ENCODE assay signal across 13 mouse cellular contexts in the genomic region with DNA sequence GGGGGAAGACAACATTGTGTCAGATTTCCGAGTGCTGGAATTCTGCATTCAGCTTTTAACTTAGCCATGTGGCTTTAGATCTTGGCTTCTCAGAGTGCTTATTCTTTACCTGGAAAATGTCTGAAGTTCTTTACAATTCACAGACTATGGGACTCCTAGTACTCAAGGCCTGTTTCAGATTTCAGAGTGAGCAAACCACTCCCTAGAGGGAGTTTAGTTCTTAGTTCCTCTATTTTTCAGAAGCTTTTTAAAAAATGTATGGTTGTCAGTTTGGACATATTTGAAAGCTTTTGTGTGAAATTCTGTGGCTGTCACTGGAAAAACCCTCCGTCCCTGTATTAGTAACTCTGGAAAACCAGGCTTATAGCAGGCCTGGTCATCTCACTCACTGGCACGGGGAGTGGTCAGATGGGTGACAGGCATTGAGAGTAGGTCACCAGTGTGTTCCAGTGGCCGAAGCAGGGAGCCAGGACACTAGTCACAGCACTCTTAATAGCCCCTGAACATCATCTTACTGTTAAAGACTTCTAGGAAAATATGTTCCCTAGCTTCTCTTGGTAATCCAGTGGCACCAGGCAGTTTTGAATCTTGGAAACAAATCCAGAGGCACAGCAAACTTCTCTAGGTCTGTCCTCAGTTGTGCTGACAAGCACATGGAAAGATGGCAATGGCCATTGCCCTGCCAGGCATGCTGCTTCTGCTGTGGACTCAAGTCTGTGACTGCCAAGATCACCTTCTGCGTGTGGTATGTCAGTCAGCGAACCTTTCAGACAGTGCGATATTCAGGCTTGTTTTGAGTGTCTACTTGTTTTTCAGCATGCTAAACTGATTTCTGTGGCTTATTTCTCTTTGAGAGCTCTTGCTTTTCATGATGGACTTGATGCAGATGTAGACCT. TPM values are rescaled to one million over a fixed set of nuclear protein-coding genes. Genes with fewer than 3 reads are reported as not detected.
DNase-seq lines count a peak whose midpoint lies in the region; ATAC-seq lines count a peak whose summit lies in the region.
"Had no signal": no experiment of that assay in that cellular context is flagged by ENCODE, and none has a peak within 500 bp of the region (broad histone marks: within the 10 kb centered on the region; RNA-seq: fewer than 3 reads in every experiment).

No protein-coding gene starts in this region.

- WGBS in embryonic facial prominence, embryonic 12.5 days: 69% methylated on average over 7 of the region's 7 CpGs
- WGBS in embryonic facial prominence, embryonic 10.5 days: 86% methylated on average over 7 of the region's 7 CpGs
- 74% methylated on average over 7 of the region's 7 CpGs for WGBS in intestine, embryonic 15.5 days

- no peak overlapping the region for H3K4me2 ChIP-seq in embryonic facial prominence, embryonic 12.5 days (replicated peaks)
- H3K4me2 ChIP-seq in intestine, embryonic 15.5 days (replicated peaks): no peak overlapping the region
- H3K4me2 ChIP-seq: lung, embryonic 15.5 days had no signal

- no peak for ATAC-seq in embryonic facial prominence, embryonic 12.5 days (ENCODE audit: insufficient number of reproducible peaks, insufficient read depth, low FRiP score, low TSS enrichment)
- no peak for ATAC-seq in intestine, embryonic 15.5 days
- ATAC-seq: CD4-positive, CD25-positive, alpha-beta regulatory T cell, adult 4 months had no signal

- H3K36me3 ChIP-seq in embryonic facial prominence, embryonic 12.5 days: no peaks in the 10 kb centered on the region
- no peaks in the 10 kb centered on the region for H3K36me3 ChIP-seq in embryonic facial prominence, embryonic 10.5 days (replicated peaks)
- H3K36me3 ChIP-seq in megakaryocyte, embryonic 14.5 days (replicated peaks; ENCODE audit: low read length): peaks cover 10% of the 10 kb centered on the region
- no peaks in the 10 kb centered on the region for H3K36me3 ChIP-seq in intestine, embryonic 15.5 days
- H3K36me3 ChIP-seq: lung, embryonic 15.5 days had no signal

- H3K27me3 ChIP-seq in embryonic facial prominence, embryonic 12.5 days: no peaks in the 10 kb centered on the region
- H3K27me3 ChIP-seq in embryonic facial prominence, embryonic 10.5 days (replicated peaks; ENCODE audit: low read depth, poor library complexity, severe bottlenecking): no peaks in the 10 kb centered on the region
- H3K27me3 ChIP-seq in megakaryocyte, embryonic 14.5 days (replicated peaks): no peaks in the 10 kb centered on the region
- H3K27me3 ChIP-seq in intestine, embryonic 15.5 days (replicated peaks): no peaks in the 10 kb centered on the region
- H3K27me3 ChIP-seq: lung, embryonic 15.5 days had no signal

- no peaks in the 10 kb centered on the region for H3K9me3 ChIP-seq in embryonic facial prominence, embryonic 12.5 days
- no peaks in the 10 kb centered on the region for H3K9me3 ChIP-seq in embryonic facial prominence, embryonic 10.5 days
- H3K9me3 ChIP-seq in megakaryocyte, embryonic 14.5 days: no peaks in the 10 kb centered on the region
- no peaks in the 10 kb centered on the region for H3K9me3 ChIP-seq in intestine, embryonic 15.5 days
- H3K9me3 ChIP-seq: lung, embryonic 15.5 days had no signal

- no peak overlapping the region for H3K4me3 ChIP-seq in embryonic facial prominence, embryonic 12.5 days
- no peak overlapping the region for H3K4me3 ChIP-seq in embryonic facial prominence, embryonic 10.5 days
- H3K4me3 ChIP-seq in megakaryocyte, embryonic 14.5 days (replicated peaks): peak overlapping the region; percentile 21
- H3K4me3 ChIP-seq in intestine, embryonic 15.5 days (replicated peaks): no peak overlapping the region
- H3K4me3 ChIP-seq: lung, embryonic 15.5 days had no signal

- no peak overlapping the region for H3K9ac ChIP-seq in embryonic facial prominence, embryonic 12.5 days
- no peak overlapping the region for H3K9ac ChIP-seq in intestine, embryonic 15.5 days
- H3K9ac ChIP-seq: lung, embryonic 15.5 days had no signal

- H3K4me1 ChIP-seq in embryonic facial prominence, embryonic 12.5 days: peaks cover 34% of the 10 kb centered on the region
- H3K4me1 ChIP-seq in embryonic facial prominence, embryonic 10.5 days: peaks cover 29% of the 10 kb centered on the region
- peaks cover 83% of the 10 kb centered on the region for H3K4me1 ChIP-seq in megakaryocyte, embryonic 14.5 days
- H3K4me1 ChIP-seq in intestine, embryonic 15.5 days (replicated peaks): peaks cover 22% of the 10 kb centered on the region

- no peak for DNase-seq in embryonic facial prominence, embryonic 10.5 days (ENCODE audit: low spot score)
- peak; percentile 53 to 56 for DNase-seq in kidney, postnatal 36 days
- no peak for DNase-seq in kidney, adult 18-20 months
- peak; percentile 47 to 63 for DNase-seq in cerebellum, postnatal 25 days
- no peak for DNase-seq in frontal cortex, postnatal 36 days (ENCODE audit: low spot score in 2 of 2)
- DNase-seq: adrenal gland, postnatal 25 days; right cerebral cortex, postnatal 14 days had no signal

- H3K27ac ChIP-seq in embryonic facial prominence, embryonic 12.5 days: 0 out of 2 replicates have a peak overlapping the region, but pooled peaks have one; percentile 18
- H3K27ac ChIP-seq in embryonic facial prominence, embryonic 10.5 days (replicated peaks): no peak overlapping the region
- H3K27ac ChIP-seq in intestine, embryonic 15.5 days: no peak overlapping the region
- H3K27ac ChIP-seq: lung, embryonic 15.5 days; stomach, postnatal 0 days had no signal

RNA-seq across cellular contexts. Expression of a gene that starts 5.8 kb away (rescaled TPM):
- polyA plus RNA-seq in embryonic facial prominence, embryonic 12.5 days (2016; fragmentation: Nextera tagmentation; extraction: Ambion mirVana): 10.9 and 12.2 TPM in 2 replicates
- 6.9 and 8.2 TPM in 2 replicates for polyA plus RNA-seq in embryonic facial prominence, embryonic 10.5 days (2016; fragmentation: Nextera tagmentation; extraction: Ambion mirVana)
- polyA plus RNA-seq in megakaryocyte, embryonic 14.5 days (2012; ENCODE audit: insufficient read depth, low replicate concordance): 0.64 and 0.81 TPM in 2 replicates
- polyA plus RNA-seq in intestine, embryonic 15.5 days (2015; fragmentation: Nextera tagmentation; extraction: Ambion mirVana): 7.9 and 10.9 TPM in 2 replicates

RNA-seq across cellular contexts. Expression of a gene that starts 37.4 kb away (rescaled TPM):
- polyA plus RNA-seq in embryonic facial prominence, embryonic 12.5 days (2016; fragmentation: Nextera tagmentation; extraction: Ambion mirVana): 5.2 TPM in 2 replicates
- 5.2 and 6.1 TPM in 2 replicates for polyA plus RNA-seq in embryonic facial prominence, embryonic 10.5 days (2016; fragmentation: Nextera tagmentation; extraction: Ambion mirVana)
- polyA plus RNA-seq in megakaryocyte, embryonic 14.5 days (2012; ENCODE audit: insufficient read depth, low replicate concordance): 4.0 and 5.0 TPM in 2 replicates
- 3.6 and 4.2 TPM in 2 replicates for polyA plus RNA-seq in intestine, embryonic 15.5 days (2015; fragmentation: Nextera tagmentation; extraction: Ambion mirVana)

Comparison
In these comparisons a context has a peak if more than half of its experiments do, and no peak if none do; other contexts are left out.
1. DNase-seq: peak in kidney, postnatal 36 days (2 of 2) and cerebellum, postnatal 25 days (2 of 2); none in embryonic facial prominence, embryonic 10.5 days (single experiment), kidney, adult 18-20 months (single experiment) and frontal cortex, postnatal 36 days (0 of 2).